Mouse (Mus musculus) megakaryocyte, embryonic 14.5 days (primary cell): ENCODE data around the gene C1qtnf7.

Experiments
- FLI1 ChIP-seq: IDR thresholded peaks from 2 replicates; pipeline ENCODE4 v1.6.1; 2012; ENCODE audit warnings: low read length, inconsistent platforms, mixed read lengths
- GATA1 ChIP-seq: IDR thresholded peaks from 3 replicates; pipeline ENCODE4 v1.6.1; 2012; ENCODE audit warnings: mixed read lengths, low read length, inconsistent platforms, borderline replicate concordance

DNA sequence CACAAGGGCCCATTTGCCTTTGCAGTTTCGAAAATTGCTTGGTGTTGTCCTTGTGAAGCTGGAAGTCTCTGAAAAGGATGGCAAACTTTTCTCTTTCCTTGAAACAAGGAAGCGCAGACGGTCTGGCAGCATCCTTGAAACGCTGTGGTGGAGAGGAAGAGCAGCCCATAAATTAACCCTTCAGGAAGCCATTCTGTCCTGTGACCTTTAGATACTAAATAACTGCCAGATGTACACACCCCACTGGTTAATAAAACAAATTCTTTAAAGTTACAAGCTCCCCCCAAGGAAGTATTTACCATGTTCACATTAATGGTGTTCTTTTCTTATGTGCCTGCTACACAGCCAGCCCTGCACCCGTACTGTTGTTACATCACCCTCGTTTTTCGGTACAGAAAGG lies 6.0 kb downstream of the C1qtnf7 start:
- no peak for TF ChIP-seq GATA1
- TF ChIP-seq FLI1 = no peak
